Mouse (Mus musculus): ENCODE measurements around the gene Tceal7.

Tceal7 gene

DNA sequence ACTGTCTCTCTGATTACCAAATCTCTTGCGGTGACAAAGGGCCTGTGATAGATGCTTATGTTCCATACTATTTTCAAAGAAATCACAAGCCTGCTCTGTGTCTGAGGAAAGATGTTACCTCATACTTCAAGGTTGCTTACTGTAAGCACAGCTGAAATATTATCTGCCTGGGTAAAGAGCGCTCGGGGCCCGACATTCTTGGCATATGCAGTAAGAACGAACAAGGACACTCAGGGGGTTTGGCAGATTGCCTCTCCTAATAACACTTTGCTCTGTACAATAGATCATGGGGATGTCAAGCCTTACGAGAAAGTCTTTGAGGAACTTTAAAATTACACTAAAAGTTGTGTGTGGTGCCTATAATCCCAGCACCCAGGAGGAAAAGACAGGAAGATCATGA, 34.2 kb downstream of the Tceal7 start:
- no peak for DNase-seq (ENCODE audit: low spot score in 2 of 2)

DNA sequence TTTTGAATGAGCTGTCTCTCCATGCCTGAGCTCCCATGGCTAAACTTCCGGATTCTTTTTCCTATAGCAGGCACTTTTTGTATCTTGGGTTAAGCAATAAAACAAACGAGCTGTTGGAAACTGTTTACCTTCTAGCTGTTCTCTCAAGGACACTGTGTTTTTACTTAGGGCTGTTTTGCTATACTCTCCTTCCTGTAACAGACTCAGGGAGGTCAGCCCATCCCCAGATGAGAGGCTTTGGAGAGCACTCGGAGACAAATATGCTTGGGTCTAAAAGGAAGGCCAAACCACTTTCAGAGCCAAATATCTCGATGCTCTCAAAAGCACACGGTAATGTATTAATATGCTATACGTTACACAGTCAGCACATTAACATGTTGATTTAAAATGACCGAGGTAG, 35.1 kb downstream of the Tceal7 start:
- DNase-seq (ENCODE audit: low spot score in 2 of 2) = no peak

DNA sequence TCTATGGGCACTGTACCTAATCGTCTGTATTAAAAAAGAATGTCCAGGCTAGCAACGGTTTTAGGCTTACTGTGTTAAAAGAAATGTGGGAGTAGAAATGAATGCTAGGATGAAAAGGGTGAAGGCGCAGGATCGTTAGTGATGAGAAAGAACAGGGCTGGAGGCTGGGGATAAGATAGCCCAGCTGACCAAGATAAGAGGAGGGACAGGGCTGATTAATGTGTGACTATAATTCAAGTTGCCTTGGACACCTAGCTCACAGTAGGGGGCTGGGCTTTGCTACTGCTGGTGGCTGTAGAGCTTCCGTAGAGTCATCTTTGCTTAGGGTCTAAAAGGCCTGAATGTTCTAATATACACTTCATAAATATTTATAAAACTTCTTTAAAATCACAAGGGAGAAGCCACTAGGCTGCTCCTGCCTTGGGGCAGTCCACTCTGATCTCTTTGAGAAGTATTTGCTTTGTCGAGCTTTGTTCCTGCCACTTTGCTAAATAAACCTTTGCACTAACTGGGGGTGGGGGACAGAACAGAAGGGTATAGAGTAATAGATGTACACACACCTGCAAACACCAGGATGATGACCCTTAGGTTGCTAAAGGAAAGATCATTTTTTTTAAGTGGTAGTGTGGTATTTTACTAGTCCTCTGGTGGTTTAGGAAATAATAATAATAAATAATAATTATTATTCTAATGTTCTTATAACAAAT, 37.6 kb downstream of the Tceal7 start:
- no peak for DNase-seq (ENCODE audit: low spot score in 2 of 2)

DNA sequence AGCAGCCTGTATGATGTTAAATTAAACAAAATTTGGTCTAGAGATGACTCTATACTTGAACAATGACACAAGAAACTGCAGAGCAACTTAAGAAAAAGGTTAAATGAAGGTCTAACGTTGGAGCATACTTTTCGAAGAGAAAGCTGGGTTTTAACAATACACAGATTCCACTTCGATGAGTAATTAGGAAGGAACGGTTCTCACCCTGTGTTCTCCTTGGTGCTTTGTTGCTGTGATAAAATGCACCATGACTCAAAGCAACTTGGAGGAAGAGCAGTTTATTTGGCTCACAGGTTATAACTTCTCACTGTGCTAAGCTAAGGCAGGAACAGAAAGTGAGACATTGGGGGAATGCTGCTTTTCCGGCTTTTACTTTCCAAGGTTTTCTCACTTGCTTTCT, 53.1 kb downstream of the Tceal7 start:
- DNase-seq (ENCODE audit: low spot score in 2 of 2) = no peak

DNA sequence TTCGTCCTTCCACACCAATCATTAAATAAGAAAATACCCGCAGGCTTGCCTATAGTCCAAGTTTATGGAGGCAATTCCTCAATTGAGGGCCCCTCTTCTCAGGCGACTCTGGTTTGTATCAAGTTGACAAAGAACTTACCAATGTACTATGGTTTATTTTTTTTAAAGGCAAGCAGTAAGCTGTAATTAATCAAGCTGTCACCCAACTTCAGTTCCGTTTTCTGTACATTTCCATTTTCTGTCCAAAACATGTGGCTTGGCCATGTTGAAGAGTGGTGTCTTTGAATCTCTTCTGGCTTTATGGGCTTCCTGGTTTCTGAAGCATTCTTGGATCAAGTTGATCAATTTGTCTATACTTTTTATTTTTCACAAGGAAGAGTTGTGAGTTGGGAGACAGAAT, 53.6 kb downstream of the Tceal7 start:
- no peak for DNase-seq (ENCODE audit: low spot score in 2 of 2)

DNA sequence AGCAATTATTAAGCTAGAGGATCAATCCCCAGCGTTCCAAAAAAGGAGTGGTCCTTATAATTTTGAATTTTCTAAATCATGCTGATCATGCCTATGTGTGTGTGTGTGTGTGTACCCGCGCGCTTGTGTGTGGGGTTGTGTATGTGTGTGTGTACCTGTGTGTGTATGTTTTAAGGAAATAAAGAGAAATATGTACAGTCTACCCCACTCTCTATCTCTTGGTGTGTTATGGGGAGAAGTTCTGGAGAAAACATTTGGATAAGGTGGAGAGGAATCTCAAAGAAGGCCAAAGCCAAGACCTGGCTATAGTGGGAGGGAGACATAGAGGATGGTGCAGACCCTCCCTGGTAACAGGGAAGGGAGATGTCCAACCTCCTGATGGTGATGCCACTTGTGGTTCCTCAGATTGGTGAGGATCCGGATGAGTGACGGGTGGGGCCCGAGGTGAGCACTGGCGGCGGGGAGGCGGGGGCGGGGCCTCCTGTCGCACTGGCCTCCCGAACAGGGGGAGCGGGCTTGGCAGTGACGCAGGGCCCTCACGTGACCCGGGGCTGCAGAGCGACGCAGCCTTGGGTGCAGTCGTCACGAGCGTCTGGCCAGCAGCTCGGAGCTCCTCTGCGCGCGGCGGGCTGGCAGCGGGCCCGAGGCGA, 55.3 kb downstream of the Tceal7 start, which contains the start of gene Bex3:
Gene Bex3, plus strand, starts transcription at position 511 of the 650 bp plus-strand sequence.
- peak in 1 of 2 experiments; percentile 26 for DNase-seq (ENCODE audit: low spot score in 2 of 2)

DNA sequence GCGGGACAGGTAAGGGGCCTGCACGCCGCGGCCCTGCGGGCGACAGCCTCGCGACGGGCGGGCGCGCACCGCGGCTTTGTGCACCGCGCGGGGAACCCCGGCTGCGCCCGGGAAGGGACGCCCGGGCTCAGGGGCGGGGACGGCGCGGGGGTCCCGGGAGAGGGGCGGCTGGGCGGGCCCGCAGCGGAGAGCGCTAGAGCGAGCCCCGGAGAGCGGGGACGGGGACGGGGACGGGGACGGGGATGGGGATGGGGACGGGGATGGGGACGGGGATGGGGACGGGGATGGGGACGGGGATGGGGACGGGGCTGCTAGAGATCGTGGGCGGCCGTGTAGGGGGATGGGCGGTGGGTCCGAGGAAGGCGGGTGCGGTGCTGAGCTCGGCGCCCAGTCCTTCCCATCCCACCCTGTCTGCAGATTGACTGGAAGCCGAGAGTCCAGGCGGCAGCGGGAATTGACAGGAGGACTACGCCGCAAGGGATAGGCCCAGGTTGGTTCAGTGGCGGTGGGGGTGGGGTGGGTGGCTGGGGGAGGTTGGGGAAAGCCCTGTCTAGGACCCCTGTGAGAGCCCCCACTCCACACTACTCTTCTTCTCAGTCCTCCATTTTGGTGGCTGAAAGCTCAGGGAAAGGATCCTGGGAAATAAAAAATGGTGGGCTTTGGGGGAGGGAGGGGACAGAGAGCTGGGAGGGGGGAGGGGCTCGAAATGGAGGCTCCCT, 56.0 kb downstream of the Tceal7 start:
- DNase-seq (ENCODE audit: low spot score in 2 of 2) = peak in 1 of 2 experiments; percentile 10

DNA sequence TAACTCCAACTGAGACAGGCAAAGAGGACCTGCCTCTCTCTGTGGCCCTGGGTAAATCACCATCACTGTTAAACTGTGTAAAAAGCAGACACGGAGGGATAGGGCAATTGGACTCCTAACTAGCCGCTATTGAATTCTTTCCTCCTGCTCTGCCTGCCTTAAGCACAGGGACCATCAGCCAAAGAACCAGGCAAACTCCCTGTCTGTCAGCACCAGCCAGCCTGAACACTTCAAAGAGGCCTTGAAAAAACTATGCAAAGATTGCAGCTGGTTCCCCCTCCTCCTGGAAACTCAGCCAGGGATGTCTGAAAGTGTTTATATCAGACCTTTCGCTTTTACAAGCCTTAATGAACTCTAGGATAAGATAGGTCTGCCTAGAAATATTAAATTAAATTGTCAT, 60.0 kb downstream of the Tceal7 start:
- DNase-seq (ENCODE audit: low spot score in 2 of 2) = no peak

DNA sequence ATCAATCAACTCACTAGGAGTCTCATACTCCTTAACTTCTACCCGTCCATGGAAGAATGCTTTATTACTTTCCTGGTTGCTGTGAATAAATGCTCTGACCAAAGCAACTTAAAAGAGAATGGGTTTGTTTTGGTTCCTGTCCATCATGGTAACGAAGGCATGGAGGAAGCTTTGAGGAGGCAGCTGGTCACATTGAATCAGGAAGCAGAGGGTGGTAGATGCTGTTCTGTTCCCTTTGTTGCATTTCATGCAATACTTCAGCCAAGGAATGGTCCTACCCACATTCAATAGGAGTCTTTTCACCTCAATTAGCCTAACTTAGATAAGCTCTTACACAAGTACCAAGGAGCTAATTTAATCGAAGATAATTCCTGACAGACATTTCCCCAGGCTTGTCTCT, 60.8 kb downstream of the Tceal7 start:
- DNase-seq (ENCODE audit: low spot score in 2 of 2) = no peak

All from frontal cortex, postnatal 25 days (tissue).